In genomic region chr14:101430536-101430935, GRCm38 (mm10) we compare ENCODE assay signal across 20 mouse cellular contexts.
DNase-seq lines count a peak whose midpoint lies in the region; ATAC-seq lines count a peak whose summit lies in the region.
"Had no signal": no experiment of that assay in that cellular context is flagged by ENCODE, and none has a peak within 500 bp of the region (broad histone marks: within the 10 kb centered on the region; RNA-seq: fewer than 3 reads in every experiment).

No protein-coding gene starts in this region.

- ATAC-seq in forebrain, embryonic 15.5 days (replicated peaks): peak; percentile 86
- ATAC-seq in forebrain, embryonic 12.5 days (ENCODE audit: low FRiP score): no peak
- ATAC-seq: liver, postnatal 0 days; midbrain, embryonic 15.5 days had no signal

- H3K4me1 ChIP-seq in forebrain, embryonic 15.5 days: peaks cover 17% of the 10 kb centered on the region
- H3K4me1 ChIP-seq in forebrain, embryonic 12.5 days: no peaks in the 10 kb centered on the region
- H3K4me1 ChIP-seq: embryonic facial prominence, embryonic 15.5 days; limb, embryonic 12.5 days; midbrain, embryonic 15.5 days; neural tube, embryonic 12.5 days had no signal

- no peak overlapping the region for H3K9ac ChIP-seq in forebrain, embryonic 15.5 days (replicated peaks)
- H3K9ac ChIP-seq in forebrain, embryonic 12.5 days: no peak overlapping the region
- H3K9ac ChIP-seq: embryonic facial prominence, embryonic 15.5 days; limb, embryonic 12.5 days; liver, postnatal 0 days; midbrain, embryonic 15.5 days; neural tube, embryonic 12.5 days had no signal

- H3K4me3 ChIP-seq in forebrain, embryonic 15.5 days: no peak overlapping the region
- no peak overlapping the region for H3K4me3 ChIP-seq in forebrain, embryonic 12.5 days (replicated peaks)
- H3K4me3 ChIP-seq: embryonic facial prominence, embryonic 15.5 days; limb, embryonic 12.5 days; midbrain, embryonic 15.5 days; neural tube, embryonic 12.5 days had no signal

- H3K27me3 ChIP-seq in forebrain, embryonic 15.5 days: no peaks in the 10 kb centered on the region
- H3K27me3 ChIP-seq in forebrain, embryonic 12.5 days: no peaks in the 10 kb centered on the region
- H3K27me3 ChIP-seq: embryonic facial prominence, embryonic 15.5 days; limb, embryonic 12.5 days; midbrain, embryonic 15.5 days; neural tube, embryonic 12.5 days had no signal

- WGBS in forebrain, embryonic 15.5 days: 60% methylated on average over 5 of the region's 5 CpGs
- WGBS in forebrain, embryonic 12.5 days: 92% methylated on average over 5 of the region's 5 CpGs

- peak overlapping the region; percentile 42 for H3K27ac ChIP-seq in forebrain, embryonic 15.5 days (replicated peaks)
- no peak overlapping the region for H3K27ac ChIP-seq in forebrain, embryonic 12.5 days
- H3K27ac ChIP-seq: embryonic facial prominence, embryonic 15.5 days; limb, embryonic 12.5 days; midbrain, embryonic 15.5 days; neural tube, embryonic 12.5 days had no signal

- H3K36me3 ChIP-seq in forebrain, embryonic 15.5 days: no peaks in the 10 kb centered on the region
- H3K36me3 ChIP-seq in forebrain, embryonic 12.5 days (replicated peaks): no peaks in the 10 kb centered on the region
- H3K36me3 ChIP-seq: embryonic facial prominence, embryonic 15.5 days; limb, embryonic 12.5 days; midbrain, embryonic 15.5 days; neural tube, embryonic 12.5 days had no signal

- H3K4me2 ChIP-seq in forebrain, embryonic 15.5 days (replicated peaks): no peak overlapping the region
- no peak overlapping the region for H3K4me2 ChIP-seq in forebrain, embryonic 12.5 days
- H3K4me2 ChIP-seq: embryonic facial prominence, embryonic 15.5 days; limb, embryonic 12.5 days; midbrain, embryonic 15.5 days; neural tube, embryonic 12.5 days had no signal

- DNase-seq in layer of hippocampus, adult 9-11 months: peak; percentile 34
- DNase-seq in layer of hippocampus, adult 9-10 months (ENCODE audit: low spot score): no peak
- peak; percentile 7 to 45 for DNase-seq in frontal cortex, adult 2 months (ENCODE audit: extremely low spot score in 1 of 2, low spot score in 1 of 2)
- peak; percentile 49 to 73 for DNase-seq in right cerebral cortex, postnatal 10 days (ENCODE audit: low spot score in 2 of 2)
- no peak for DNase-seq in T-cell, adult 2 months (ENCODE audit: low spot score)
- DNase-seq in urinary bladder, postnatal 14 days (ENCODE audit: low spot score): no peak
- DNase-seq: adrenal gland, adult 8-10 months; B cell, adult 2 months; heart, postnatal 4 days; kidney, adult 18-20 months; kidney, postnatal 36 days; liver, postnatal 0 days; lung, postnatal 4 days; thymus, adult 18-20 months had no signal

- H3K9me3 ChIP-seq in forebrain, embryonic 15.5 days: no peaks in the 10 kb centered on the region
- no peaks in the 10 kb centered on the region for H3K9me3 ChIP-seq in forebrain, embryonic 12.5 days
- H3K9me3 ChIP-seq: embryonic facial prominence, embryonic 15.5 days; limb, embryonic 12.5 days; midbrain, embryonic 15.5 days; neural tube, embryonic 12.5 days had no signal

Comparison
In these comparisons a context has a peak if more than half of its experiments do, and no peak if none do; other contexts are left out.
1. DNase-seq: peak in layer of hippocampus, adult 9-11 months (single experiment), frontal cortex, adult 2 months (2 of 2) and right cerebral cortex, postnatal 10 days (2 of 2); none in layer of hippocampus, adult 9-10 months (single experiment), T-cell, adult 2 months (single experiment) and urinary bladder, postnatal 14 days (single experiment).